Mouse (Mus musculus) brain, embryonic 14.5 days (tissue): ENCODE results near the gene Pbxip1.

Experiments
- CTCF ChIP-seq: fragments of 200-500 bp; IDR thresholded peaks from 2 replicates; pipeline ENCODE4 v1.5.1; 2012; ENCODE audit warnings: inconsistent platforms, mild to moderate bottlenecking, moderate library complexity, borderline replicate concordance; ENCODE audit not compliant: insufficient read depth, insufficient read length; ENCODE audit errors: extremely low read depth
- POLR2A ChIP-seq: fragments of 200-500 bp; IDR thresholded peaks from 2 replicates; pipeline ENCODE4 v1.6.1; 2012; ENCODE audit warnings: mild to moderate bottlenecking, inconsistent platforms, borderline replicate concordance; ENCODE audit not compliant: poor library complexity, insufficient read depth, insufficient read length, severe bottlenecking; ENCODE audit errors: extremely low read depth

DNA sequence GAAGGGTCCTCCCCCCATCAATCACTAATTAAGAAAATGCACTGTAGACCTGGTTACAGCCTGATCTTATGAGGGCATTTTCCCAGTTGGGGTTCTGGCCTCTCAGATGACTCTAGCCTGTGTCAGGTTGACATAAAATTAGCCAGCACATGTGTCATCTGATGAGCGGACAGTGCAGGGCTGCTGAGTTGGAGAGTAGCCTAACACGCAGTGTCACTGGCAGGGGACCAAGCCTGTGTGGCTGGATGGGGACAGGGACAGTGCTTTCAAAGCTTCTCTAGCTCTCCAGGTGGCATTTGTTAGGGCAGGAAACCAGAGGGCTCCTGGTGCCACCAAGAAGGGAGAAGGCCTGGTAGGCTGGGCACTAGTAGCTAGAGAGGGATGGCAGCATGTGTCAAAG lies 4.2 kb downstream of the Pbxip1 start:
- TF ChIP-seq CTCF (no peak), POLR2A (no peak)
